In the genomic region with DNA sequence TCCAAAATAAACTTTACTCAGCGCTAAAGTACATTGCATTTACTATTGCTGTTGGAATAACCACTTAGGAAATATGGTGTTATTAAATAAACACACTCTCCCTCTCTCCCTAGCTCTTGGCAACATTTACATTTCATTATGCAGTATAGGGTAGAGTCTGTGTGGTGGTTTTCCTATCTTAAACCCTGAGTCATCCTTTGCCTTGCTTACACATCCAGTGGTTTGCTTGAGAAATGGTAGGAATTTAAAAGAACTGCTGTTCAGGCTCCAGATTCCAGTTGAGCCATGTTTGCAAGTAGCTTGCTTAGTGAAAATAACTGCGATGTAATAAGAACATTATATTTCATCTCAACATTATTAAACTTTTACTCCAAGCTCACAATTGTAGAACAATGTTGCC, we compare ENCODE assay signal across 11 mouse cellular contexts. TPM values are rescaled to one million over a fixed set of nuclear protein-coding genes. Genes with fewer than 3 reads are reported as not detected.
DNase-seq lines count a peak whose midpoint lies in the region; ATAC-seq and TF ChIP-seq lines count a peak whose summit lies in the region.
"Had no signal": no experiment of that assay in that cellular context is flagged by ENCODE, and none has a peak within 500 bp of the region (broad histone marks: within the 10 kb centered on the region; RNA-seq: fewer than 3 reads in every experiment).

No protein-coding gene starts in this region.

- no peaks in the 10 kb centered on the region for H3K36me3 ChIP-seq in heart, postnatal 0 days (replicated peaks; ENCODE audit: control insufficient read depth, insufficient read depth, low read length)
- H3K36me3 ChIP-seq in embryonic facial prominence, embryonic 11.5 days (replicated peaks; ENCODE audit: control insufficient read depth, insufficient read depth, low read depth, low read length) = no peaks in the 10 kb centered on the region
- H3K36me3 ChIP-seq in hindbrain, postnatal 0 days (ENCODE audit: insufficient read depth, low read length) = no peaks in the 10 kb centered on the region
- no peaks in the 10 kb centered on the region for H3K36me3 ChIP-seq in myocyte (ENCODE audit: control insufficient read depth, insufficient read depth)

- 55% methylated on average over 2 of the region's 2 CpGs for WGBS in heart, postnatal 0 days
- WGBS in embryonic facial prominence, embryonic 11.5 days = 66% methylated on average over 2 of the region's 2 CpGs
- 47% methylated on average over 2 of the region's 2 CpGs for WGBS in hindbrain, postnatal 0 days

- TF ChIP-seq CTCF in heart, postnatal 0 days (IDR thresholded peaks at IDR 0.05; ENCODE audit: low read depth) = no peak
- no peak for TF ChIP-seq CTCF in hindbrain, postnatal 0 days (IDR thresholded peaks at IDR 0.05; ENCODE audit: low read depth)

- H3K79me2 ChIP-seq in myocyte (ENCODE audit: control insufficient read depth, insufficient read depth) = no peaks in the 10 kb centered on the region

- H3K4me3 ChIP-seq in heart, postnatal 0 days (ENCODE audit: low read depth, low read length) = peak overlapping the region; percentile 56; the same call in 1 of the 2 replicates
- peak overlapping the region; percentile 88 for H3K4me3 ChIP-seq in embryonic facial prominence, embryonic 11.5 days (ENCODE audit: low read depth, low read length)
- peak overlapping the region; percentile 90 for H3K4me3 ChIP-seq in hindbrain, postnatal 0 days (ENCODE audit: low read length)
- H3K4me3 ChIP-seq in myocyte = peak overlapping the region; percentile 47
- H3K4me3 ChIP-seq: erythroblast, embryonic 14.5 days had no signal

- H3K27ac ChIP-seq in heart, postnatal 0 days (ENCODE audit: low read depth) = no peak overlapping the region
- no peak overlapping the region for H3K27ac ChIP-seq in embryonic facial prominence, embryonic 11.5 days (replicated peaks; ENCODE audit: low read depth, low read length)
- no peak overlapping the region for H3K27ac ChIP-seq in hindbrain, postnatal 0 days
- H3K27ac ChIP-seq: macrophage had no signal

- no peaks in the 10 kb centered on the region for H3K9me3 ChIP-seq in heart, postnatal 0 days (replicated peaks; ENCODE audit: control insufficient read depth, low read length)
- H3K9me3 ChIP-seq in embryonic facial prominence, embryonic 11.5 days (replicated peaks; ENCODE audit: control insufficient read depth, low read length) = no peaks in the 10 kb centered on the region
- no peaks in the 10 kb centered on the region for H3K9me3 ChIP-seq in hindbrain, postnatal 0 days (ENCODE audit: low read length)

- ATAC-seq in heart, postnatal 0 days (ENCODE audit: insufficient read depth, low read depth) = no peak
- ATAC-seq in embryonic facial prominence, embryonic 11.5 days (replicated peaks; ENCODE audit: insufficient number of reproducible peaks, low FRiP score, low TSS enrichment, low read depth) = no peak
- no peak for ATAC-seq in hindbrain, postnatal 0 days

- no peak for DNase-seq in heart, postnatal 0 days (ENCODE audit: low spot score)
- no peak for DNase-seq in heart, adult 8-10 months (ENCODE audit: low spot score)
- no peak for DNase-seq in embryonic facial prominence, embryonic 11.5 days (ENCODE audit: low spot score)
- DNase-seq in hindbrain, postnatal 0 days (ENCODE audit: low spot score) = peak; percentile 18
- no peak for DNase-seq in cerebellum, postnatal 10 days
- no peak for DNase-seq in right cerebral cortex, postnatal 14 days
- no peak for DNase-seq in gastrocnemius, postnatal 25 days
- DNase-seq: kidney, adult 18-20 months had no signal

- H3K4me1 ChIP-seq in heart, postnatal 0 days (ENCODE audit: control insufficient read depth, insufficient read depth) = no peaks in the 10 kb centered on the region
- no peaks in the 10 kb centered on the region for H3K4me1 ChIP-seq in embryonic facial prominence, embryonic 11.5 days (ENCODE audit: control insufficient read depth, insufficient read depth, low read length)
- peaks cover 13% of the 10 kb centered on the region; the same call in 1 of the 2 replicates for H3K4me1 ChIP-seq in hindbrain, postnatal 0 days (ENCODE audit: insufficient read depth, low read length)

- H3K27me3 ChIP-seq in heart, postnatal 0 days (ENCODE audit: control insufficient read depth, insufficient read depth, low read length) = peaks cover 20% of the 10 kb centered on the region
- H3K27me3 ChIP-seq in embryonic facial prominence, embryonic 11.5 days (ENCODE audit: control insufficient read depth, insufficient read depth, low read length) = no peaks in the 10 kb centered on the region
- no peaks in the 10 kb centered on the region for H3K27me3 ChIP-seq in hindbrain, postnatal 0 days (ENCODE audit: insufficient read depth, low read length)
- H3K27me3 ChIP-seq in myocyte (ENCODE audit: control insufficient read depth, insufficient read depth, insufficient read length) = no peaks in the 10 kb centered on the region

- peak overlapping the region; percentile 17; the same call in 1 of the 2 replicates for H3K4me2 ChIP-seq in heart, postnatal 0 days (ENCODE audit: low read depth, low read length)
- peak overlapping the region; percentile 66 for H3K4me2 ChIP-seq in embryonic facial prominence, embryonic 11.5 days (ENCODE audit: low read depth, low read length)
- peak overlapping the region; percentile 92 for H3K4me2 ChIP-seq in hindbrain, postnatal 0 days (ENCODE audit: low read depth, low read length)
- H3K4me2 ChIP-seq in myocyte (ENCODE audit: low read depth) = peak overlapping the region; percentile 84

- no peak overlapping the region for H3K9ac ChIP-seq in heart, postnatal 0 days (replicated peaks; ENCODE audit: low read depth, low read length)
- H3K9ac ChIP-seq in embryonic facial prominence, embryonic 11.5 days (replicated peaks; ENCODE audit: low read length) = peak overlapping the region; percentile 61
- no peak overlapping the region for H3K9ac ChIP-seq in hindbrain, postnatal 0 days (replicated peaks; ENCODE audit: low read length)

- TF ChIP-seq POLR2A in myocyte (IDR thresholded peaks at IDR 0.05; ENCODE audit: insufficient read length, low read depth) = no peak

- no peak overlapping the region for H3ac ChIP-seq in myocyte (ENCODE audit: control insufficient read depth, insufficient read length)

- no peak for TF ChIP-seq EP300 in heart, postnatal 0 days (IDR thresholded peaks at IDR 0.05; ENCODE audit: low read depth)

TF ChIP-seq in myocyte, 11 proteins besides CTCF, POLR2A, EP300 and RAD21:
- TF ChIP-seq TCF12 (IDR thresholded peaks at IDR 0.05; ENCODE audit: insufficient read depth, poor library complexity, severe bottlenecking) (no peak), USF1 (IDR thresholded peaks at IDR 0.05; ENCODE audit: low read depth) (no peak), MAX (IDR thresholded peaks at IDR 0.05; ENCODE audit: low read depth) (no peak), TCF3 (IDR thresholded peaks at IDR 0.05; ENCODE audit: insufficient read length, low read depth) (no peak)

RNA-seq across cellular contexts. Expression of gene Gpc6, which starts 3.3 kb away (rescaled TPM):
- total RNA-seq in heart, postnatal 0 days (2014; rRNA removed; ENCODE audit: low replicate concordance) = 17.1 and 20.7 TPM in 2 replicates
- 10.8 and 11.0 TPM in 2 replicates for polyA plus RNA-seq in heart, postnatal 0 days (2015; fragmentation: Nextera tagmentation; extraction: Ambion mirVana)
- total RNA-seq in heart, adult 8-10 months (2022) = 10 to 100 TPM in 2 of 4 experiments, 1 to 10 TPM in 2; 7.7 to 10.5 (median 9.2) TPM
- 34.9 and 37.4 TPM in 2 replicates for polyA plus RNA-seq in embryonic facial prominence, embryonic 11.5 days (2014; fragmentation: Nextera tagmentation; extraction: Ambion mirVana)
- 20.5 and 28.5 TPM in 2 replicates for total RNA-seq in hindbrain, postnatal 0 days (2014; rRNA removed)
- 17.1 and 17.9 TPM in 2 replicates for polyA plus RNA-seq in hindbrain, postnatal 0 days (2015; fragmentation: Nextera tagmentation; extraction: Ambion mirVana)
- polyA plus RNA-seq in myocyte (2012; fragmentation: generic; extraction: Trizol) = 5.0 TPM
- 1 to 10 TPM; 3.1 to 3.5 TPM for total RNA-seq in gastrocnemius, postnatal 25 days (2021)
- polyA plus RNA-seq: erythroblast, embryonic 14.5 days; macrophage had no signal

Comparison
In these comparisons a context has a peak if more than half of its experiments do, and no peak if none do; other contexts are left out.
1. H3K4me2 ChIP-seq: peak in every context shown above with its lines; median percentile 92 in hindbrain, postnatal 0 days; 84 in myocyte; 66 in embryonic facial prominence, embryonic 11.5 days; 17 in heart, postnatal 0 days.